Mouse (Mus musculus) adrenal gland, postnatal 0 days (tissue): Measurements from ENCODE around the gene Ccdc105. TPM values are rescaled to one million over a fixed set of nuclear protein-coding genes. Genes with fewer than 3 reads are reported as not detected.

Experiments
- polyA plus RNA-seq: library from polyadenylated mRNA; unstranded; fragments of >200 nt; fragmentation: Nextera tagmentation; extraction: Ambion mirVana; gene quantifications from 2 replicates; pipeline ENCODE4 v1.2.1, GENCODE M21; 2015

The Ccdc105 gene
- 0.19 TPM in 1 of 2 replicates, not detected in the other for polyA plus RNA-seq

DNA sequence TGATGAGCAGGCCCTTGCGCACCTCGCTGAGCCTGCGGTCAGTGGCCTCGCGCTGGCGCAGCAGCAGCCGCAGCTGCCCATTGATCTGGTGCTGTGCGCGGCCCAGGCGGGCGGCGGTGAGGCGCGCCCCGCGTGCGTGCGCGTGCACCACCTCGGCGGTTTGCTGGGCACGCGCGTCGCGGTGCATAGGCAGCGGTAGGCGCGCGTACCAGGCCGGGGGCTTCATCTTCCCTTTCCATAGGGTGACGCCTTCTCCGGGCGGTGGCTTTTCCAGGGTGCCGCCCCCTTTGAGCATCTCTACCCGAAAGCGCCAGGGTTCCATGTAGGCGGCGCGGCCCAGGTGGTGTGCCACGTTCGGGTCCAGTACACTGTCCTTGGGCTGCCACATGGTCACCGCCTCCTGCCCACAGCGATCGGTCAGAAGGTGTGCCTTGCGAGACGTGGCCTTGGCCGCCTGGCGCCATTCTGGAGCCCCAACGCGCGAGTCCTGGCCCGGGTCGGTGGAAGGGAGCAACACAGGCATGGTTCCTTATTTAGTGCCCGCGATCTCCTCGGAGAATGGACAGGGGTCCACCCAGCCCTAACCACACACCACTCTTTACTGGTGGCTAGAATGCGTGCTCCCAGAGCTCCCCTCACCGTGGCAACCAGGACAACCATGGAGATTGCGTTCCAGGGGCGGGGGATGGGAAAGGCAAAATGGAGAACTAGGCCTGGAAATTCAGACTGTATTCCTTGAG, at the start of gene Ccdc105:
Ccdc105 (minus strand) TSS at position 614 of the 740 bp plus-strand sequence.

DNA sequence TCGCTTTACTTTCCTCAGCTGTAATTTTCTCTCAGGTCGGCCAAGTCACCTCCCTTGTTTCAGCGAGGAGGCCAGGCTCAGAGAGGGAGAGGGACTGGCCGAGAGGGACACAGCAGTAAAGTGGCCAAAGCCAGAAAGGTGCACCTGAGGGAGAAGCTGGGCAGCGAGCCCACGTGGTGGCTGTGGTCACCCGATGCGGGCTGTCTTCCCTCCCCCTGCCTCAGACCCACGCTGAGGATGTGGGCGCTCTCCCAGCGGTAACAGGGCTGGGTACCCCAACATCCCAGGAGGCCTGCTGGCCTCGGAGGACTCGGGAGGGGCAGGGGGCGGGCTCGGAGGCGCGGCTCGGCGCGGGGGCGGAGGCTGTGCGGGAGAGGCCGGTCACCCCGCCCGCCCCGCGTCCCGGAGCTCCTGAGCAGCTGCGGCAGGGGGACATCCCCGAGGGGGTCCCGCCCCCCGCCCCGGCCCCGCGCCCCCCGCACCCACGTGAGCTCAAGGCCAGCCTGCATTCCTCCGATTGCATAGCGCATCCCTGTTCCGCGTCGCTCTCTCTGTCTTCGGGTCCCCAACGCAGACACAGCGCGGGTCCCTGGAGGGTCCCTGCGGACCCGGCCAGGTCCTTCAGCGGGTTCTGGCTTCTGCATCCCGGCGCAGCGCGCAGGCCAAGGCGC, 27.3 kb upstream of the Ccdc105 start, which contains the start of gene Slc1a6:
Slc1a6 (plus strand) TSS at position 516 of the 671 bp plus-strand sequence.

DNA sequence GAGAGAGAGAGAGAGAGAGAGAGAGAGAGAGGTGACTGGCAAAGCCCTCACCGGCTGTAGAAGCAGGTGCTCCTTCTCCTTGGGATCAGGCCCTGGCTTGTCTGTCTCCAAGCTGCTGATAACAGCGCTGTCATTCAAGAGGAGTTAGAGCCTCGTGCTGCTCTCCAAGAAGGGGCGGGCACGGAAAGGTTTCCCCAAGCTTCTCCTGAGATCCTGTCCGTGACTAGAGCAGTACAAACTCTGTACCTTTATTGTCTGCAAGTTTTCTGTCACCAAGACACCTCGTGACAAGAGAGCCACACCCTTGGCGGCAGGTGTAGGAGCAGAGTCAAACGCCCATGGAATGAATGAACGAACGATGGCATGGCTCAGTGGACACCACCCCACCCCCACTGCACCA, 34.8 kb downstream of the Ccdc105 start, which contains the start of gene Casp14:
Casp14 (minus strand) TSS at position 239 of the 400 bp plus-strand sequence.

Other genes starting within 250 kb of the Ccdc105 start
- not detected in 2 replicates for gene Olfr1358, start 235.6 kb downstream of the Ccdc105 start, polyA plus RNA-seq
- 55.1 and 72.3 TPM in 2 replicates for gene Ilvbl, start 178.7 kb downstream of the Ccdc105 start, polyA plus RNA-seq
- 10.9 and 14.5 TPM in 2 replicates for gene Syde1, start 161.1 kb downstream of the Ccdc105 start, polyA plus RNA-seq
- not detected in 2 replicates for gene Olfr1357, start 135.0 kb downstream of the Ccdc105 start, polyA plus RNA-seq
- gene Casp14, start 34.8 kb downstream of the Ccdc105 start, polyA plus RNA-seq: 0.16 TPM in 1 of 2 replicates, not detected in the other
- 0.58 and 0.60 TPM in 2 replicates for gene Slc1a6, start 27.4 kb upstream of the Ccdc105 start, polyA plus RNA-seq
- gene Olfr1356, start 99.1 kb upstream of the Ccdc105 start, polyA plus RNA-seq: not detected in 2 replicates
- gene Olfr1355, start 122.5 kb upstream of the Ccdc105 start, polyA plus RNA-seq: not detected in 2 replicates
- gene Olfr1354, start 160.1 kb upstream of the Ccdc105 start, polyA plus RNA-seq: not detected in 2 replicates
- not detected in 2 replicates for gene Olfr8, start 197.6 kb upstream of the Ccdc105 start, polyA plus RNA-seq
- not detected in 2 replicates for gene Olfr1353, start 210.2 kb upstream of the Ccdc105 start, polyA plus RNA-seq
- not detected in 2 replicates for gene Olfr1352, start 228.0 kb upstream of the Ccdc105 start, polyA plus RNA-seq